Mouse (Mus musculus): ENCODE results near the gene Slc19a3. TPM values are rescaled to one million over a fixed set of nuclear protein-coding genes. Genes with fewer than 3 reads are reported as not detected.
"Not testable (repeated sequence)": the region's sequence is repeated elsewhere in the genome, so short reads cannot be mapped to it uniquely, and the experiment has no call there.

Slc19a3 gene
- total RNA-seq, 4 experiments from 2014 or later = 1.8 to 2.8 (median 2.1) TPM

- no peak for DNase-seq (ENCODE audit: low spot score in 2 of 2)
These were observed 30.8 kb downstream of the Slc19a3 start for GRCm38 (mm10) chr1:83007471-83007870.

GRCm38 (mm10) chr1:83006218-83007179 lies 31.7 kb downstream of the Slc19a3 start:
- no peak for DNase-seq (ENCODE audit: low spot score in 2 of 2)

GRCm38 (mm10) chr1:83000306-83000705 lies 37.9 kb downstream of the Slc19a3 start, which contains the start of gene Gm47959:
Gene Gm47959 (plus strand): TSS chr1:83000548.
- DNase-seq (ENCODE audit: low spot score in 2 of 2) = not testable (repeated sequence)

- DNase-seq (ENCODE audit: low spot score in 2 of 2) = no peak
These were observed 44.3 kb downstream of the Slc19a3 start for GRCm38 (mm10) chr1:82993947-82994346.

GRCm38 (mm10) chr1:82992093-82992492 lies 46.2 kb downstream of the Slc19a3 start:
- DNase-seq (ENCODE audit: low spot score in 2 of 2) = no peak

GRCm38 (mm10) chr1:82991596-82991995 lies 46.7 kb downstream of the Slc19a3 start:
- DNase-seq (ENCODE audit: low spot score in 2 of 2) = no peak

- DNase-seq (ENCODE audit: low spot score in 2 of 2) = no peak
These were observed 47.2 kb downstream of the Slc19a3 start for GRCm38 (mm10) chr1:82991062-82991461.

GRCm38 (mm10) chr1:82987530-82988198 lies 50.6 kb downstream of the Slc19a3 start:
- DNase-seq (ENCODE audit: low spot score in 2 of 2) = no peak

- no peak for DNase-seq (ENCODE audit: low spot score in 2 of 2)
These were observed 51.5 kb downstream of the Slc19a3 start for GRCm38 (mm10) chr1:82986738-82987137.

GRCm38 (mm10) chr1:82977840-82978239 lies 60.4 kb downstream of the Slc19a3 start:
- DNase-seq (ENCODE audit: low spot score in 2 of 2) = no peak

GRCm38 (mm10) chr1:82975750-82976149 lies 62.5 kb downstream of the Slc19a3 start:
- DNase-seq (ENCODE audit: low spot score in 2 of 2) = no peak

GRCm38 (mm10) chr1:82974342-82974741 lies 63.9 kb downstream of the Slc19a3 start:
- DNase-seq (ENCODE audit: low spot score in 2 of 2) = no peak

GRCm38 (mm10) chr1:82973901-82974300 lies 64.3 kb downstream of the Slc19a3 start:
- DNase-seq (ENCODE audit: low spot score in 2 of 2) = no peak

GRCm38 (mm10) chr1:82973244-82973643 lies 65.0 kb downstream of the Slc19a3 start:
- no peak for DNase-seq (ENCODE audit: low spot score in 2 of 2)

GRCm38 (mm10) chr1:82972046-82972445 lies 66.2 kb downstream of the Slc19a3 start:
- DNase-seq (ENCODE audit: low spot score in 2 of 2) = no peak

GRCm38 (mm10) chr1:82966413-82966812 lies 71.8 kb downstream of the Slc19a3 start:
- no peak for DNase-seq (ENCODE audit: low spot score in 2 of 2)

Other genes with a start within 250 kb of the Slc19a3 start
- gene Agfg1, start 199.0 kb downstream of the Slc19a3 start, total RNA-seq (2022) = 10 to 100 TPM; 59.0 to 69.1 (median 62.1) TPM
- gene A030005L19Rik, start 125.1 kb downstream of the Slc19a3 start, total RNA-seq (2022) = under 1 TPM in 3 of 4 experiments, not detected in 1; 0.73 to 0.96 (median 0.84) TPM
- not detected for gene A030014E15Rik, start 113.5 kb downstream of the Slc19a3 start, total RNA-seq (2022)
- not detected for gene Gm6217, start 107.0 kb downstream of the Slc19a3 start, total RNA-seq (2022)
- gene A030003K21Rik, start 95.1 kb downstream of the Slc19a3 start, total RNA-seq (2022) = not detected
- not detected for gene Gm7544, start 82.4 kb downstream of the Slc19a3 start, total RNA-seq (2022)
- not detected for gene Gm47955, start 78.2 kb downstream of the Slc19a3 start, total RNA-seq (2022)
- not detected for gene Gm47959, start 37.9 kb downstream of the Slc19a3 start, total RNA-seq (2022)
- gene Krtap28-10, start 4.0 kb upstream of the Slc19a3 start, total RNA-seq (2022) = not detected
- not detected for gene Gm47969, start 6.5 kb upstream of the Slc19a3 start, total RNA-seq (2022)
- gene A030005K14Rik, start 20.9 kb upstream of the Slc19a3 start, total RNA-seq (2022) = not detected
- gene Krtap28-13, start 22.5 kb upstream of the Slc19a3 start, total RNA-seq (2022) = not detected
- gene Ccl20, start 78.3 kb upstream of the Slc19a3 start, total RNA-seq (2022) = not detected
- under 1 TPM in 2 of 4 experiments, not detected in 2; 0.27 to 0.77 TPM for gene Daw1, start 121.3 kb upstream of the Slc19a3 start, total RNA-seq (2022)

Measured in left cerebral cortex, adult 8-10 months (tissue).